Mouse (Mus musculus) T-helper 2 cell (primary cell): ENCODE results near the gene Zbtb3.

Experiments
- in situ Hi-C: fragments of 300-600 bp; cut with MboI, MseI; formaldehyde crosslinking; loops from one replicate; pipeline ENCODE4 v1.15.1; 2025; ENCODE audit warnings: high pct_unique_total_duplicates

Zbtb3 gene

GRCm38 (mm10) chr19:8839908-8840791, 37.8 kb downstream of the Zbtb3 start:
- in situ Hi-C loops, result no loop called here

GRCm38 (mm10) chr19:8841012-8841411, 38.7 kb downstream of the Zbtb3 start:
- in situ Hi-C loops, result no loop called here

GRCm38 (mm10) chr19:8842961-8843360, 40.6 kb downstream of the Zbtb3 start:
- in situ Hi-C loops, result no loop called here

GRCm38 (mm10) chr19:8844371-8845129, 42.2 kb downstream of the Zbtb3 start:
- in situ Hi-C loops, result no loop called here

- in situ Hi-C loops, result no loop called here
Observed at GRCm38 (mm10) chr19:8848356-8848755, 46.0 kb downstream of the Zbtb3 start.

GRCm38 (mm10) chr19:8850402-8850901, 48.1 kb downstream of the Zbtb3 start, which contains the start of gene Lrrn4cl:
TSS of gene Lrrn4cl (plus strand) at chr19:8850768.
- in situ Hi-C loops, result no loop called here

- in situ Hi-C loops, result no loop called here
Observed at GRCm38 (mm10) chr19:8851639-8852038, 49.3 kb downstream of the Zbtb3 start.

GRCm38 (mm10) chr19:8852236-8852928, 50.0 kb downstream of the Zbtb3 start:
- in situ Hi-C loops, result no loop called here

GRCm38 (mm10) chr19:8853117-8853516, 50.8 kb downstream of the Zbtb3 start:
- in situ Hi-C loops, result no loop called here
